Mouse (Mus musculus): Measurements from ENCODE around the gene Tmem108. TPM values are rescaled to one million over a fixed set of nuclear protein-coding genes. Genes with fewer than 3 reads are reported as not detected.

Tmem108 gene
- total RNA-seq, 2 experiments from 2014 or later: 3.8 to 6.1 TPM

Other genes with a start within 250 kb of the Tmem108 start
- 1 to 10 TPM; 2.1 to 3.5 TPM for gene Nphp3, start 240.7 kb upstream of the Tmem108 start, total RNA-seq (2021)